Mouse (Mus musculus): ENCODE data around the gene Slc16a12. TPM values are rescaled to one million over a fixed set of nuclear protein-coding genes. Genes with fewer than 3 reads are reported as not detected.
"Not testable (repeated sequence)": the region's sequence is repeated elsewhere in the genome, so short reads cannot be mapped to it uniquely, and the experiment has no call there.

The Slc16a12 gene
- polyA plus RNA-seq, 1 experiment from 2014 or later = 19.3 TPM

DNA sequence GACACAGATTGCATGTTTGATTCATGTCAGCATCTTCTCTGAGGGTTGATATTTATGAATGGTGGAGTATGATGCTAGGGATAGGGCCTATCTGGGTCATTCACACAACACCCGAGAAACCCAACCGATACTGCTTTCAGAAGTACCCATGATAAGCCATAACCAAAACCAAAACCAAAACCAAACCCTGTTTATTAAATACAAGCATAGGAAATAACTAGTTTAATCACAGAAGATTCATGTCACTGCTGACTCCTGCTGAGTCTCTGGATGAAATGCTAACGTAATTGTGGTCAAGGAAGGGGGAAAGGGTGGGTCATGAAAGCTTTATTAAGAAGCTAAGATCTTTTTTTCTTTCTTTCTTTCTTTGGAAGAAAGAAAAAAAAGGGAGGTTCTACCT lies 96.8 kb downstream of the Slc16a12 start:
- Histone ChIP-seq H3K27me3 (ENCODE audit: insufficient read depth, poor library complexity, severe bottlenecking) (no peaks in the 10 kb centered on the region), H3K9me3 (no peaks in the 10 kb centered on the region), H3K36me3 (no peaks in the 10 kb centered on the region), H3K27ac (no peak overlapping the region), H3K4me1 (no peaks in the 10 kb centered on the region), H3K4me3 (no peak overlapping the region)
- WGBS = 89% methylated on average over 3 of the region's 3 CpGs
- DNase-seq (ENCODE audit: low spot score) = no peak

DNA sequence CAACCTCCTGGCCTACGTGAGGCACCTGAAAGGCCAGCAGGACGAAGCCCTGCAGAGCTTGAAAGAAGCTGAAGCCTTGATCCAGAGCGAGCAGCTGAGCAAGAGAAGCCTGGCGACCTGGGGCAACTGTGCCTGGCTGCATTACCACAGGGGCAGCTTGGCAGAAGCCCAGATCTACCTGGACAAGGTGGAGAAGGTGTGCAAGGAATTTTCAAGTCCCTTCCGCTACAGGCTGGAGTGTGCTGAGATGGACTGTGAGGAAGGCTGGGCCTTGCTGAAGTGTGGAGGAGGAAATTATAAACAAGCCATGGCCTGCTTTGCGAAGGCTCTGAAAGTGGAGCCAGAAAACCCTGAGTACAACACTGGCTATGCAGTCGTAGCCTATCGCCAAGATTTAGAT lies 99.5 kb downstream of the Slc16a12 start:
- H3K4me3 ChIP-seq; H3K27me3 ChIP-seq (ENCODE audit: insufficient read depth, poor library complexity, severe bottlenecking); DNase-seq (ENCODE audit: low spot score); H3K4me1 ChIP-seq; H3K9me3 ChIP-seq; H3K27ac ChIP-seq; H3K36me3 ChIP-seq: not testable (repeated sequence)
- 90% methylated on average over 8 of the region's 8 CpGs for WGBS

DNA sequence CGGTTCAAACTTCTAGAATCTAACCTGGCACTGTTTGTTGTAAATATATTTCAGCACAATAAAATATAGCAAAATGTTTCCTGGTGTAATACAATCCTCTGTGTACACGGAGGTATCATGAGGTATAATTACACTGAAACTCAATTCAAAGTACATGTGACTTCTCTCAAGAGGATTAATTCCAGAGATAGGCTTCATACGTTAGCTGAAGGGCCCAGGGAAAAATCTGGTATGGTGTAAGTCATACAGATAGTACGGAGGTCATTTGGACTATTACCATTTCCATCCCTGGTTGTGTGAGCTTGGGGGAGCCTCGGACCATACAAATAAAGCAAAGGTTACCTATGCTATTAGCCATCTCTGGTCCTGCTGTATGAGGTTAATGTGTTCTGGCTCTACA lies 104.5 kb downstream of the Slc16a12 start:
- Histone ChIP-seq H3K27me3 (ENCODE audit: insufficient read depth, poor library complexity, severe bottlenecking) (peaks cover 4% of the 10 kb centered on the region; the same call in 1 of the 2 replicates), H3K36me3 (no peaks in the 10 kb centered on the region), H3K9me3 (no peaks in the 10 kb centered on the region), H3K4me3 (no peak overlapping the region), H3K27ac (no peak overlapping the region), H3K4me1 (peaks cover 5% of the 10 kb centered on the region)
- no peak for DNase-seq (ENCODE audit: low spot score)
- WGBS = 71% methylated on average over 5 of the region's 5 CpGs

DNA sequence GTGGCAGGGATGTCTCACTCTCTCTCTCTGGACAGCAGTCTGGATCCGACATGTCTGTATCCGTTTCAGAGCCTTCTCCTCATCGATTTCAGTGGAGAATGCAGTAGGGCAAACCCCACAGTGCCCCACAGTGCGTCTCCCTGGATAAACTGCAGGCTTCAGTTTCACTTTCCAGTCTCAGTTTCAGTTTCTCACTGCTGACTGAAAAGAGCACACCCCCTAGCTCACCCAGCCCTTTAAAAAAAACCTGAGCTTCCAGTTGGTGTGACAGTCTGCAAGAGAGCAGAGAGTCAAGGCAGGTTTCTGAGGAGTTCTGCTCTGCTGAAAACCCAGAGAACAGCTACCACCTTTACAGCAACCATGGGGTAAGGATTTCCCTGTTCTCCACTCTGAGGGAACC lies 106.5 kb downstream of the Slc16a12 start, which contains the start of the genes Ifit1bl2 and Ifit1:
TSS of gene Ifit1bl2 (minus strand) at position 121 of the 400 bp plus-strand sequence.
TSS of gene Ifit1 (plus strand) at position 249 of the 400 bp plus-strand sequence.
- Histone ChIP-seq H3K4me1 (peaks cover 5% of the 10 kb centered on the region), H3K4me3 (no peak within 1 kb of the TSS), H3K27ac (no peak within 1 kb of the TSS), H3K27me3 (ENCODE audit: insufficient read depth, poor library complexity, severe bottlenecking) (peaks cover 4% of the 10 kb centered on the region; the same call in 1 of the 2 replicates), H3K36me3 (no peaks in the 10 kb centered on the region), H3K9me3 (no peaks in the 10 kb centered on the region)
- WGBS = 39% methylated on average over 4 of the region's 4 CpGs
- DNase-seq (ENCODE audit: low spot score) = no peak

- DNase-seq (ENCODE audit: low spot score) = no peak
- Histone ChIP-seq H3K4me3 (no peak overlapping the region), H3K4me1 (peaks cover 5% of the 10 kb centered on the region), H3K27ac (no peak overlapping the region), H3K9me3 (no peaks in the 10 kb centered on the region), H3K36me3 (no peaks in the 10 kb centered on the region), H3K27me3 (ENCODE audit: insufficient read depth, poor library complexity, severe bottlenecking) (peaks cover 4% of the 10 kb centered on the region; the same call in 1 of the 2 replicates)
- 5% methylated on average over 3 of the region's 3 CpGs for WGBS
Measured at GRCm38 (mm10) chr19:34636933-34637557, 110.0 kb downstream of the Slc16a12 start.

- Histone ChIP-seq H3K27me3 (ENCODE audit: insufficient read depth, poor library complexity, severe bottlenecking) (no peaks in the 10 kb centered on the region; the same call in 1 of the 2 replicates), H3K27ac (no peak overlapping the region), H3K4me3 (no peak overlapping the region), H3K4me1 (no peaks in the 10 kb centered on the region), H3K36me3 (no peaks in the 10 kb centered on the region), H3K9me3 (no peaks in the 10 kb centered on the region)
- no peak for DNase-seq (ENCODE audit: low spot score)
- WGBS = 76% methylated on average over 2 of the region's 2 CpGs
Measured at GRCm38 (mm10) chr19:34633484-34633883, 113.6 kb downstream of the Slc16a12 start.

GRCm38 (mm10) chr19:34631487-34631886 lies 115.6 kb downstream of the Slc16a12 start:
- Histone ChIP-seq H3K27ac (no peak overlapping the region), H3K9me3 (no peaks in the 10 kb centered on the region), H3K27me3 (ENCODE audit: insufficient read depth, poor library complexity, severe bottlenecking) (no peaks in the 10 kb centered on the region), H3K36me3 (no peaks in the 10 kb centered on the region), H3K4me1 (no peaks in the 10 kb centered on the region), H3K4me3 (no peak overlapping the region)
- no peak for DNase-seq (ENCODE audit: low spot score)

DNA sequence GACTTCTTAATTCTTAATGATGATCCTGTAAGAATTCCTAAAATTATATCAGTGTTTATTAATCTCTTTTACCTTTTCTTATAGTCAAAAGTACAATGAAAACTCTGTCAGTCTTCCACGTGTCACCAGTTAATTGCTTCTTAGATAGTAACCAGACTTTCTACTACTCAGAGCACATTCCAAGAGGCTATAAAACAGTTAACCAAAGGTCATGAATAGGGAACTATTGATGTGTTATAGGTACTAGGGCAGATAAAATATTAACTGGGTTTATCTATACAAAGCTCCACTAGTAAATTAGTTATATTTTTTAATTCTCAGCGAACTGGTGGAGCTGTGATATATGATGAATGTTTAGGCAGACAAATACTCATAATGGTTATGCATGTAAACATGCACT lies 119.6 kb downstream of the Slc16a12 start:
- no peaks in the 10 kb centered on the region for H3K9me3 ChIP-seq
- H3K4me3 ChIP-seq = no peak overlapping the region
- DNase-seq (ENCODE audit: low spot score) = no peak
- H3K27me3 ChIP-seq (ENCODE audit: insufficient read depth, poor library complexity, severe bottlenecking) = no peaks in the 10 kb centered on the region
- H3K4me1 ChIP-seq = no peaks in the 10 kb centered on the region
- H3K27ac ChIP-seq = no peak overlapping the region
- no peaks in the 10 kb centered on the region for H3K36me3 ChIP-seq
- 66% methylated on average over 2 of the region's 2 CpGs for WGBS

GRCm38 (mm10) chr19:34624663-34625062 lies 122.4 kb downstream of the Slc16a12 start:
- Histone ChIP-seq H3K36me3 (no peaks in the 10 kb centered on the region), H3K27me3 (ENCODE audit: insufficient read depth, poor library complexity, severe bottlenecking) (no peaks in the 10 kb centered on the region), H3K9me3 (no peaks in the 10 kb centered on the region), H3K4me1 (no peaks in the 10 kb centered on the region), H3K4me3 (no peak overlapping the region), H3K27ac (no peak overlapping the region)
- WGBS = 73% methylated on average over 4 of the region's 4 CpGs
- DNase-seq (ENCODE audit: low spot score) = no peak

- WGBS = 88% methylated on average over 6 of the region's 6 CpGs
- Histone ChIP-seq H3K27me3 (ENCODE audit: insufficient read depth, poor library complexity, severe bottlenecking) (no peaks in the 10 kb centered on the region), H3K4me1 (no peaks in the 10 kb centered on the region), H3K9me3 (no peaks in the 10 kb centered on the region), H3K36me3 (no peaks in the 10 kb centered on the region), H3K27ac (no peak overlapping the region), H3K4me3 (no peak overlapping the region)
- no peak for DNase-seq (ENCODE audit: low spot score)
Measured at GRCm38 (mm10) chr19:34623781-34624180, 123.3 kb downstream of the Slc16a12 start.

- Histone ChIP-seq H3K27ac (no peak overlapping the region), H3K36me3 (no peaks in the 10 kb centered on the region), H3K4me3 (no peak overlapping the region), H3K9me3 (no peaks in the 10 kb centered on the region), H3K4me1 (no peaks in the 10 kb centered on the region), H3K27me3 (ENCODE audit: insufficient read depth, poor library complexity, severe bottlenecking) (no peaks in the 10 kb centered on the region)
- 91% methylated on average over 5 of the region's 5 CpGs for WGBS
- DNase-seq (ENCODE audit: low spot score) = no peak
Measured at GRCm38 (mm10) chr19:34620871-34621270, 126.2 kb downstream of the Slc16a12 start.

All from heart, embryonic 10.5 days (tissue).